Mouse (Mus musculus): ENCODE measurements at regions not wholly inside any gene's neighbourhood (a gene's known extent, or its start where the extent isn't known, plus 50 kb on each side); places are given as distances from the start of the nearest gene placed in this dataset.

- peak; percentile 62 for DNase-seq
Measured at GRCm38 (mm10) chr11:7508861-7509260, 295.1 kb upstream of the Igfbp3 start.

- DNase-seq: peak; percentile 9
Measured at GRCm38 (mm10) chr11:7506421-7506945, 292.8 kb upstream of the Igfbp3 start.

GRCm38 (mm10) chr11:7504651-7505321 lies 291.1 kb upstream of the Igfbp3 start:
- peak; percentile 49 for DNase-seq

GRCm38 (mm10) chr11:7502679-7503078 lies 289.0 kb upstream of the Igfbp3 start:
- DNase-seq: no peak

- no peak for DNase-seq
Measured at GRCm38 (mm10) chr11:7502045-7502444, 288.3 kb upstream of the Igfbp3 start.

- no peak for DNase-seq
Measured at GRCm38 (mm10) chr11:7497803-7498202, 284.1 kb upstream of the Igfbp3 start.

GRCm38 (mm10) chr11:7473832-7474545 lies 260.3 kb upstream of the Igfbp3 start:
- DNase-seq: no peak

GRCm38 (mm10) chr11:7465522-7465921 lies 251.8 kb upstream of the Igfbp3 start:
- peak; percentile 5 for DNase-seq

- DNase-seq: no peak
Measured at GRCm38 (mm10) chr11:7461956-7462771, 248.4 kb upstream of the Igfbp3 start.

- DNase-seq: no peak
Measured at GRCm38 (mm10) chr11:7451756-7452155, 238.0 kb upstream of the Igfbp3 start.

- DNase-seq: no peak
Measured at GRCm38 (mm10) chr11:7444494-7444893, 230.8 kb upstream of the Igfbp3 start.

- no peak for DNase-seq
Measured at GRCm38 (mm10) chr11:7439276-7439675, 225.6 kb upstream of the Igfbp3 start.

- DNase-seq: no peak
Measured at GRCm38 (mm10) chr11:7434591-7434990, 220.9 kb upstream of the Igfbp3 start.

- DNase-seq: no peak
Measured at GRCm38 (mm10) chr11:7427771-7428170, 214.0 kb upstream of the Igfbp3 start.

- no peak for DNase-seq
Measured at GRCm38 (mm10) chr11:7425233-7425632, 211.5 kb upstream of the Igfbp3 start.

- DNase-seq: no peak
Measured at GRCm38 (mm10) chr11:7424082-7424471, 210.4 kb upstream of the Igfbp3 start.

GRCm38 (mm10) chr11:7423276-7424081 lies 209.8 kb upstream of the Igfbp3 start:
- DNase-seq: peak; percentile 2

- no peak for DNase-seq
Measured at GRCm38 (mm10) chr11:7412631-7413030, 198.9 kb upstream of the Igfbp3 start.

- DNase-seq: no peak
Measured at GRCm38 (mm10) chr11:7408992-7409391, 195.3 kb upstream of the Igfbp3 start.

- DNase-seq: no peak
Measured at GRCm38 (mm10) chr11:7404666-7405065, 190.9 kb upstream of the Igfbp3 start.

- DNase-seq: no peak
Measured at GRCm38 (mm10) chr11:7371835-7372234, 158.1 kb upstream of the Igfbp3 start.

GRCm38 (mm10) chr11:7361388-7361787 lies 147.7 kb upstream of the Igfbp3 start:
- no peak for DNase-seq
